Mouse (Mus musculus) hindbrain, embryonic 16.5 days (tissue): ENCODE data around the gene Ebf1. TPM values are rescaled to one million over a fixed set of nuclear protein-coding genes. Genes with fewer than 3 reads are reported as not detected.

Experiments
- ATAC-seq: fragments of 200-750 bp; cut with Nextera tagmentation; 2 replicates; pipeline ENCODE4 v1.8.0; 2017; ENCODE audit warnings: moderate TSS enrichment, moderate library complexity
- H3K27ac ChIP-seq: fragments of 300-500 bp; sonication (generic); 2 replicates; pipeline ENCODE4 v1.5.1; 2014; ENCODE audit warnings: low read depth, mild to moderate bottlenecking, control low read depth, low read length, moderate library complexity
- H3K27me3 ChIP-seq: fragments of 300-500 bp; sonication (generic); replicated peaks from 2 replicates; pipeline ENCODE4 v1.6.1; 2014; ENCODE audit warnings: low read length; ENCODE audit not compliant: control insufficient read depth, insufficient read depth
- H3K36me3 ChIP-seq: fragments of 300-500 bp; sonication (generic); 2 replicates; pipeline ENCODE4 v1.6.1; 2014; ENCODE audit warnings: mild to moderate bottlenecking, low read length, moderate library complexity, mixed read lengths; ENCODE audit not compliant: control insufficient read depth, insufficient read depth
- H3K4me1 ChIP-seq: fragments of 300-500 bp; sonication (generic); 2 replicates; pipeline ENCODE4 v1.6.1; 2014; ENCODE audit warnings: low read depth, low read length; ENCODE audit not compliant: control insufficient read depth, insufficient read depth
- H3K4me2 ChIP-seq: fragments of 300-500 bp; sonication (generic); 2 replicates; pipeline ENCODE4 v1.6.1; 2014; ENCODE audit warnings: mild to moderate bottlenecking, low read length, control low read depth, moderate library complexity
- H3K4me3 ChIP-seq: fragments of 300-500 bp; sonication (generic); 2 replicates; pipeline ENCODE4 v1.5.1; 2014; ENCODE audit warnings: mild to moderate bottlenecking, low read length, control low read depth, moderate library complexity
- H3K9ac ChIP-seq: fragments of 300-500 bp; sonication (generic); 2 replicates; pipeline ENCODE4 v1.6.1; 2014; ENCODE audit warnings: low read depth, mild to moderate bottlenecking, control low read depth, low read length, moderate library complexity
- H3K9me3 ChIP-seq: fragments of 300-500 bp; sonication (generic); 2 replicates; pipeline ENCODE4 v1.6.1; 2014; ENCODE audit warnings: mild to moderate bottlenecking, low read length, moderate library complexity; ENCODE audit not compliant: control insufficient read depth
- WGBS: fragments of 180-500 bp; shearing (Covaris S2); extraction: QIAGEN DNeasy Blood & Tissue Kit; methylation state at CpG from one replicate; pipeline ENCODE4 v1.1.7; 2014; 5-methylcytosine and 5-hydroxymethylcytosine counted together
- polyA plus RNA-seq: library from polyadenylated mRNA; unstranded; fragments of >200 nt; fragmentation: Nextera tagmentation; extraction: Ambion mirVana; gene quantifications from 2 replicates; pipeline ENCODE4 v1.2.1, GENCODE M21; 2015

Ebf1 gene
- polyA plus RNA-seq, 1 experiment from 2014 or later: 111 TPM

- Histone ChIP-seq H3K9ac (no peak overlapping the region), H3K27ac (no peak overlapping the region), H3K9me3 (no peaks in the 10 kb centered on the region), H3K36me3 (no peaks in the 10 kb centered on the region), H3K4me1 (no peaks in the 10 kb centered on the region), H3K4me3 (no peak overlapping the region), H3K27me3 (no peaks in the 10 kb centered on the region), H3K4me2 (no peak overlapping the region)
- WGBS: 83% methylated on average over 4 of the region's 4 CpGs
- ATAC-seq: no peak
These were observed 137.2 kb downstream of the Ebf1 start for GRCm38 (mm10) chr11:44754336-44754735.

GRCm38 (mm10) chr11:44756321-44756720 lies 139.2 kb downstream of the Ebf1 start:
- no peaks in the 10 kb centered on the region for H3K36me3 ChIP-seq
- 83% methylated on average over 7 of the region's 7 CpGs for WGBS
- H3K4me1 ChIP-seq: peaks cover 4% of the 10 kb centered on the region
- H3K27me3 ChIP-seq: no peaks in the 10 kb centered on the region
- no peak overlapping the region for H3K4me3 ChIP-seq
- H3K4me2 ChIP-seq: no peak overlapping the region
- no peak for ATAC-seq
- no peaks in the 10 kb centered on the region for H3K9me3 ChIP-seq
- H3K27ac ChIP-seq: no peak overlapping the region
- no peak overlapping the region for H3K9ac ChIP-seq

GRCm38 (mm10) chr11:44758857-44759256 lies 141.7 kb downstream of the Ebf1 start:
- H3K9me3 ChIP-seq: no peaks in the 10 kb centered on the region
- no peak overlapping the region for H3K4me2 ChIP-seq
- no peak overlapping the region for H3K9ac ChIP-seq
- no peak for ATAC-seq
- 63% methylated on average over 4 of the region's 4 CpGs for WGBS
- peaks cover 10% of the 10 kb centered on the region for H3K4me1 ChIP-seq
- no peaks in the 10 kb centered on the region for H3K36me3 ChIP-seq
- no peak overlapping the region for H3K4me3 ChIP-seq
- H3K27ac ChIP-seq: no peak overlapping the region
- no peaks in the 10 kb centered on the region for H3K27me3 ChIP-seq

- Histone ChIP-seq H3K36me3 (no peaks in the 10 kb centered on the region), H3K9ac (peak overlapping the region; percentile 29), H3K4me1 (peaks cover 10% of the 10 kb centered on the region), H3K27me3 (no peaks in the 10 kb centered on the region), H3K27ac (no peak overlapping the region), H3K9me3 (no peaks in the 10 kb centered on the region), H3K4me2 (peak overlapping the region; percentile 46), H3K4me3 (peak overlapping the region; percentile 14; the same call in 1 of the 2 replicates)
- peak; percentile 18; the same call in 1 of the 2 replicates for ATAC-seq
- 8% methylated on average over 20 of the region's 20 CpGs for WGBS
These were observed 144.2 kb downstream of the Ebf1 start for GRCm38 (mm10) chr11:44761128-44761996.

GRCm38 (mm10) chr11:44763992-44764835 lies 147.1 kb downstream of the Ebf1 start:
- H3K9me3 ChIP-seq: no peaks in the 10 kb centered on the region
- WGBS: 81% methylated on average over 7 of the region's 7 CpGs
- no peaks in the 10 kb centered on the region for H3K27me3 ChIP-seq
- H3K36me3 ChIP-seq: no peaks in the 10 kb centered on the region
- H3K4me1 ChIP-seq: peaks cover 13% of the 10 kb centered on the region
- H3K27ac ChIP-seq: no peak overlapping the region
- no peak for ATAC-seq
- H3K4me3 ChIP-seq: no peak overlapping the region
- no peak overlapping the region for H3K4me2 ChIP-seq
- no peak overlapping the region for H3K9ac ChIP-seq

- H3K36me3 ChIP-seq: no peaks in the 10 kb centered on the region
- no peak overlapping the region for H3K9ac ChIP-seq
- no peak for ATAC-seq
- no peak overlapping the region for H3K4me2 ChIP-seq
- no peaks in the 10 kb centered on the region for H3K27me3 ChIP-seq
- H3K9me3 ChIP-seq: no peaks in the 10 kb centered on the region
- H3K27ac ChIP-seq: no peak overlapping the region
- WGBS: 69% methylated on average over 11 of the region's 11 CpGs
- H3K4me3 ChIP-seq: no peak overlapping the region
- peaks cover 13% of the 10 kb centered on the region for H3K4me1 ChIP-seq
These were observed 147.9 kb downstream of the Ebf1 start for GRCm38 (mm10) chr11:44764988-44765387.

GRCm38 (mm10) chr11:44766246-44766645 lies 149.1 kb downstream of the Ebf1 start:
- no peaks in the 10 kb centered on the region for H3K36me3 ChIP-seq
- peaks cover 10% of the 10 kb centered on the region for H3K4me1 ChIP-seq
- WGBS: 54% methylated on average over 5 of the region's 5 CpGs
- H3K4me3 ChIP-seq: no peak overlapping the region
- no peak overlapping the region for H3K27ac ChIP-seq
- no peak overlapping the region for H3K4me2 ChIP-seq
- no peak overlapping the region for H3K9ac ChIP-seq
- H3K9me3 ChIP-seq: no peaks in the 10 kb centered on the region
- no peaks in the 10 kb centered on the region for H3K27me3 ChIP-seq
- ATAC-seq: no peak

- ATAC-seq: no peak
- Histone ChIP-seq H3K27ac (no peak overlapping the region), H3K4me1 (peaks cover 5% of the 10 kb centered on the region; the same call in 1 of the 2 replicates)
These were observed 150.2 kb downstream of the Ebf1 start for GRCm38 (mm10) chr11:44767322-44767721.

GRCm38 (mm10) chr11:44768346-44768745 lies 151.2 kb downstream of the Ebf1 start:
- no peak overlapping the region for H3K9ac ChIP-seq
- H3K4me3 ChIP-seq: no peak overlapping the region
- no peak overlapping the region for H3K27ac ChIP-seq
- no peaks in the 10 kb centered on the region for H3K9me3 ChIP-seq
- no peaks in the 10 kb centered on the region for H3K36me3 ChIP-seq
- H3K4me1 ChIP-seq: peaks cover 6% of the 10 kb centered on the region; the same call in 1 of the 2 replicates
- WGBS: 56% methylated on average over 5 of the region's 5 CpGs
- H3K27me3 ChIP-seq: no peaks in the 10 kb centered on the region
- H3K4me2 ChIP-seq: no peak overlapping the region
- ATAC-seq: no peak

More at GRCm38 (mm10) chr11:44767322-44767721, 150.2 kb downstream of the Ebf1 start:
- Histone ChIP-seq H3K36me3 (no peaks in the 10 kb centered on the region), H3K4me3 (no peak overlapping the region), H3K9ac (no peak overlapping the region), H3K4me2 (no peak overlapping the region), H3K9me3 (no peaks in the 10 kb centered on the region), H3K27me3 (no peaks in the 10 kb centered on the region)
- 11% methylated on average over 3 of the region's 3 CpGs for WGBS
